Mouse (Mus musculus): ENCODE data around the gene Ngfr.
"Not testable (repeated sequence)": the region's sequence is repeated elsewhere in the genome, so short reads cannot be mapped to it uniquely, and the experiment has no call there.

The Ngfr gene

GRCm38 (mm10) chr11:95587423-95587951 is at the start of gene Ngfr:
Gene Ngfr (minus strand): TSS chr11:95587735.
- DNase-seq, result peak; percentile 51 to 70

GRCm38 (mm10) chr11:95635030-95635429 is 47.5 kb upstream of the Ngfr start:
- DNase-seq, result no peak

- DNase-seq, result no peak
Observed at GRCm38 (mm10) chr11:95633512-95634000, 46.0 kb upstream of the Ngfr start.

GRCm38 (mm10) chr11:95632474-95632873 is 44.9 kb upstream of the Ngfr start:
- no peak for DNase-seq

GRCm38 (mm10) chr11:95631301-95631700 is 43.8 kb upstream of the Ngfr start:
- DNase-seq, result no peak

- no peak for DNase-seq
Observed at GRCm38 (mm10) chr11:95630558-95630957, 43.0 kb upstream of the Ngfr start.

- DNase-seq, result no peak
Observed at GRCm38 (mm10) chr11:95622426-95622825, 34.9 kb upstream of the Ngfr start.

- DNase-seq, result no peak
Observed at GRCm38 (mm10) chr11:95621541-95622130, 34.1 kb upstream of the Ngfr start.

GRCm38 (mm10) chr11:95621010-95621409 is 33.5 kb upstream of the Ngfr start:
- no peak for DNase-seq

- no peak for DNase-seq
Observed at GRCm38 (mm10) chr11:95619886-95620444, 32.4 kb upstream of the Ngfr start.

- DNase-seq, result no peak
Observed at GRCm38 (mm10) chr11:95619081-95619480, 31.5 kb upstream of the Ngfr start.

- DNase-seq, result peak; percentile 37 to 53
Observed at GRCm38 (mm10) chr11:95617785-95618465, 30.4 kb upstream of the Ngfr start.

- DNase-seq, result no peak
Observed at GRCm38 (mm10) chr11:95614739-95615138, 27.2 kb upstream of the Ngfr start.

- DNase-seq, result no peak
Observed at GRCm38 (mm10) chr11:95611283-95611682, 23.7 kb upstream of the Ngfr start.

- DNase-seq, result no peak
Observed at GRCm38 (mm10) chr11:95610391-95610902, 22.9 kb upstream of the Ngfr start.

GRCm38 (mm10) chr11:95609924-95610323 is 22.4 kb upstream of the Ngfr start:
- no peak for DNase-seq

GRCm38 (mm10) chr11:95607286-95607685 is 19.8 kb upstream of the Ngfr start:
- not testable (repeated sequence) for DNase-seq

GRCm38 (mm10) chr11:95598214-95599062 is 10.9 kb upstream of the Ngfr start:
- DNase-seq, result no peak

- DNase-seq, result no peak
Observed at GRCm38 (mm10) chr11:95597741-95598140, 10.2 kb upstream of the Ngfr start.

- DNase-seq, result no peak
Observed at GRCm38 (mm10) chr11:95596704-95597103, 9.2 kb upstream of the Ngfr start.

- no peak for DNase-seq
Observed at GRCm38 (mm10) chr11:95596150-95596515, 8.6 kb upstream of the Ngfr start.

- no peak for DNase-seq
Observed at GRCm38 (mm10) chr11:95595438-95596149, 8.1 kb upstream of the Ngfr start.
